Mouse (Mus musculus): ENCODE results near the gene Sgca.
"Not testable (repeated sequence)": the region's sequence is repeated elsewhere in the genome, so short reads cannot be mapped to it uniquely, and the experiment has no call there.

Sgca gene

GRCm38 (mm10) chr11:94976199-94976598 is at the start of gene Sgca:
Gene Sgca, minus strand, starts transcription at chr11:94976327.
- DNase-seq = no peak

DNA sequence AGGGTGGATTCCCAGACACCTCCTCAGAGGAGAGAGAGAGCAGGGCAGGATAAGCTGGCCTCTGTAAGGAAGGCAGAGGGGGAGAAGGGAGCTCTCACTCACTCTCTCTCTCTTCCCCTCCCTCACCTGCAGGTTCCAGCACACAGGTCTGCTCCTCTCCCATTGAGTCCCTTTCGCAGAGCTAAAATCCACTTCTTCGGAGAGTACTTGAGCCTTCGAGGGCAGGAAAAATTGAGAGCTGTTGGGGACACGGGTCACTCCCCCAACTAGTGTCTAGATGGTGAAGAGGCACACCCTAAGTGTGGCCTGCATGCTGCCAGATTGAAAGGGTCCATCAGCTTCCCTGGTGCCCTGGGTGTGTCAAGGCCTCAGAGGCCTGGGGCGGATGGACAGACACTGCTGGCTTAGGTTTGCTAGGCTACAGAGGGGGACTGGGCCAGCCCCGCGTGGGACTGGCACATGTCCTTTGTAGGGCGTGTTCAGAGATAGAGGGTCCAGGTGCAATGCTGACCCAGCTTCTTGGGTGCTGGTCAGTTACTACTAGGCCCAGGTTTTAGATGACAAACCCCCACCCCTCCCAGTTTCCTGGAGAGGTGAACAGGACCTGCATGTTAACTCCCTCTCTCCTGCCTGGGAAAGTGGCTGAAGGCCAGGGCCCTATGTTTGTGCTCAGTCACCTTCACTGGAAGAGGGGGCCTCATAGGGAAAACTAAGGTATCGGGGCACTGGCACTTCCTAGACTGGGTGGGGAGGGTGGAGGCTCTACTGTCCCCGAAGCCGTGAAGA is 49.3 kb upstream of the Sgca start:
- DNase-seq = no peak

- DNase-seq = peak; percentile 96
These were observed 48.5 kb upstream of the Sgca start for GRCm38 (mm10) chr11:95024439-95025184.

GRCm38 (mm10) chr11:95023481-95023880 is 47.4 kb upstream of the Sgca start:
- DNase-seq = peak; percentile 66

DNA sequence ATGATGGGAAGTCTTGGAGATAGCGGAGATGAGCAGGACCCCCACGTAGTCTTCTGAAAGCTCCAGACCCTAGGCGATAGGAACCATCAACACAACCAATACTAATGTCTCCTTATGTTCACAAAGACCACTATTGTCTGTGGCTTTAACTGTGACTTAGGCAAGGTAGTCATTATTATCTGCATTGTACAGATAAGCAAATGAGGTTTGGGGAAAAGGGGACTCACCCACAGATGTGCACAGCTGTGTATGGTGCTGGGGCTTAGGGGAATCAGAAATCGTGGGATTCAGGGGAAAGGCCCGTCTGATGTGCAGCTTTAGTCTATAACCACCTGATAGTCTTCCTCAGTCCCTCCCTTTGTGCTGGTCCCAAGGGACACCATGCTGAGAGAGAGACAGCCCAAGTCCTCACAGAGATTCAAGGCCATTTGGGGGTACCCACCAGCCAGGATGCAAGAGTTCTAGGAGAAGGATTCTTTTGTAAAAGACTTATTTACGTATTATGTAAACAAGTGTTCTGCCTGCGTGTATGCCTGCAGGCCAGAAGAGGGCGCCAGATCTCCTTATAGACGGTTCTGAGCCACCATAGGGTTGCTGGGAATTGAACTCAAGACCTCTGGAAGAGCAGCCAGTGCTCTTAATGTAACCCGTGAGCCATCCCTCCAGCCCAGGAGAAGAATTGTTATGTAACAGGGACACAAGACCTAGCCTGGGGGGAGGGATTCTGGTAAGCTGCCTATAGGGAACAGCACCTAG is 46.3 kb upstream of the Sgca start:
- DNase-seq = no peak

GRCm38 (mm10) chr11:95015484-95015883 is 39.4 kb upstream of the Sgca start:
- no peak for DNase-seq

- no peak for DNase-seq
These were observed 36.4 kb upstream of the Sgca start for GRCm38 (mm10) chr11:95012487-95012886.

GRCm38 (mm10) chr11:95012075-95012474 is 35.9 kb upstream of the Sgca start:
- DNase-seq = no peak

DNA sequence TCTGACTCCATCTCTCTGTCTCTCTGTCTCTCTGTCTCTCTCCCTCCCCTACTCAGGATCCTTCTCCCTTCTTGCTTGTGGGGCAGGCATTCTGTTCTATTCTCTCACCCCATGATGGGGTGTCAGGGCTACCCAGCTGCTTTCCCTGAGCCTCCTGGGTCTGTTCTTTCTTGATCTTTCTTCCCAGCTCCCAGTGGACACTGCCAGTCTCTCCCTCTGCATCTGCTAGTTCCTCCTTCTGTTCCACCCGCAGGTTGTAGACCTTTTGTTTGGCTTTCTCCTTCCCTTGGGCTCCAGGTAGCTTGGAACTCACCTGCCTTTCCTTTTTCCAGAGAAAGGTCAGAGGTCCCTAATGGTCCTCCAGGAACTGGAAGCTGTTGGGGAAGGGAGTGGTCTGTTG is 35.3 kb upstream of the Sgca start:
- no peak for DNase-seq

GRCm38 (mm10) chr11:95010841-95011403 is 34.8 kb upstream of the Sgca start:
- DNase-seq = not testable (repeated sequence)

- peak; percentile 84 for DNase-seq
These were observed 34.1 kb upstream of the Sgca start for GRCm38 (mm10) chr11:95010141-95010739.

DNA sequence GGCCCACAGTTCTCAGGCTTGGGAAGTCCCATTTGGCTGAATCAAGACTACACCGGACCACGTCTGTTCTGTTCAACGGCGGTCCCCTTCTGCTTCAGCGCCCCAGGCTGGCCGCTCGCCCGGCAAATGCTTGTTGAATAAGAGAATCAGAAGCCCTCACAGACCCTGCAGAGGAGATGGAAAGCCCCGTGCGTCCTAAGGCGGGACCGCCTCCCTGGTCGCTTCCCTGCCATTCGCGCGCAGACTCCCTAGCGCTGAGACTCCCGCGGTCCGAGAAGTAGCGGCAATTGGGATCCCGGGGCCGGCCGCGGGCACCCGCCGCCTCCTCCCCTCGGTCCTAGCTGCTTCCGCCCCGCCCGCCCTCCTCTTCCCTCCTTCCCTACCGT is 33.5 kb upstream of the Sgca start, which contains the start of gene Samd14:
Gene Samd14 (plus strand): TSS at position 251 of the 386 bp plus-strand sequence.
- DNase-seq = peak; percentile 84

GRCm38 (mm10) chr11:95008661-95009628 is 32.8 kb upstream of the Sgca start:
- no peak for DNase-seq

DNA sequence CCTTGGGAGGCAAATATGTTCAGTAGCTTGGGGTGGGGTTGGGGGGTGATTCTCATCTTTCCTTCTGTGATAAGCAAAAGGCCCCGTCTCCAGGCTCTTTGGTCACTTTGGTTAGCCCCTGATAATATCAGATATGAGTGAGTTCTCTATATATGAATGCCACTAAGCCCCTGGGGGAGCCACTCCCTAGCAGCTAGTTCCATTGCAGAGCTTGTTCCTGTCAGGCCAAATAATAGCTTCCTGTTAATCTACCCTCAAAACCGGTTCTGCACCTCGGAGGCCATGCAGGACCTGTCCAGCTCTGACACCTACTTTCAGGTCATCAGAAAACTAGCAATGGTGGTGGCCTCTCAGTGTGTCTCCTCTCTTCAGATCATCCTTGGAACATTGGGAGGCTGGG is 31.3 kb upstream of the Sgca start:
- DNase-seq = no peak

GRCm38 (mm10) chr11:95006525-95007219 is 30.5 kb upstream of the Sgca start:
- DNase-seq = peak; percentile 79

DNA sequence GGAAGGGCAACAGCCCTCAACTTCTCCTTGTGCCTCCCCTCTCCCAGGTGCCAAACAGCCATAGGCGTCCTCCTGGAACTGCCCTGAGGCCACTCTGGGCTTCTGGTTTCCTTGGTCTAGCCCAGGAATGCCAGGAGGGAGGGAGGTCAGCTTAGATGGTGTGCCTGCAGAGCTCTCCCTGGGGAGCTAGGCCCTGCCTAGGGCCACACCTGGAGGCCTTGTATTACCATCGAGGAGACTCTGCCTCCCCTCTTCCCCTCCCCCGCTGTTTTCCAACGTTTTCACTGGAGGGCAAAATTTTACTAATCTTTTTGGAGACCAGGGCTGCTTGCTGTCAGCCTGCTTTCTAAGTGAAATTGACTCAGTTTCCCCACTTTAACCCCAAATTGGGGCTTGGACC is 29.9 kb upstream of the Sgca start:
- peak; percentile 69 for DNase-seq

DNA sequence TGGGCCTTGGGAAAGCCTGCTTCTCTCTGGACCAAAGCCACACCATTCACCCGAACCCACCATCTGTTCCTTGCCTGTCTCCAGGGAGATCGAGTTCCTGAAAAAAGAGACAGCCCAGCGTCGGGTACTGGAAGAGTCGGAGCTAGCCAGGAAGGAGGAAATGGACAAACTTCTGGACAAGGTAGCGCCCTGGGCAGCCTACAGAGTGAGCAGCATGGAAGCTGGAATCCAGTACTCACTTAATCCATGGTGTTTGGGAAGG is 28.7 kb upstream of the Sgca start:
- DNase-seq = peak; percentile 66

DNA sequence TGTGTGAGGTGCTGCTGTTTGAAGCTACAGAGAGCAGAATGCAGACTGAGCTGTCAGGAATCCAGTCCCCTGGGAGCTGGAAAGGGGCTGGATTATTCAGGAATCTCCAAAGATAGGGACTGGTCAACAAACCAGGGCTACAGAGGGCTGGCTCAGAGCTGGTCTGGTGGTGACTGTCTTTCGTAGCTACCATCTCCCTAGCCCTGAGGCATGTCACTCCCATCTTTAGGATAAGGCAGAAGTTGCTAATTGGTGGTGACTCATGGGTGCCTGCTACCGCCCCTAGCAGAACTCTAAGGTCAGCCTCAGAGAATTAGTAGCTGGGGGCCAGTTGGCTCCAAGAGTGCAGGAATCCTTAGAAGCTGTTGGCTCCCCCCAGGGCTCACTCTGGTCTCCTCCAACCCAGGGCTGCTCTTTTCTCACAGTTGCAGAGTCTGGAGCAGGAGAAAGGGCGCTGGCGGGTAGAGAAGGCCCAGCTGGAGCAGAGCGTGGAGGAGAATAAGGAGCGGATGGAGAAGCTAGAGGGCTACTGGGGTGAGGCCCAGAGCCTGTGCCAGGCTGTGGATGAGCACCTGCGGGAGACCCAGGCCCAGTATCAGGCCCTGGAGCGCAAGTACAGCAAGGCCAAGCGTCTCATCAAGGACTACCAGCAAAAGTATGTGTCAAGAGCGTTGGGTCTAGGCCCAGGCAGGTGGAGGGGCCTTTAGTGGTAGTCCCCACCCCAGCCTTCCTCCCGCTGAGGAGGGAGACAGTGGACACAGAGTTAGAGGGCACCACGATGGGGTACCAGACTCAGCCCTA is 28.2 kb upstream of the Sgca start:
- DNase-seq = no peak

- no peak for DNase-seq
These were observed 26.6 kb upstream of the Sgca start for GRCm38 (mm10) chr11:95002705-95003104.
